8 mouse cellular contexts compared by ENCODE assay signal in genomic region chr12:51690893-51691844, GRCm38 (mm10). TPM values are rescaled to one million over a fixed set of nuclear protein-coding genes. Genes with fewer than 3 reads are reported as not detected.
A peak's percentile ranks its signal among the peaks of the same experiment; 100 is the strongest.
DNase-seq lines count a peak whose midpoint lies in the region; ATAC-seq and TF ChIP-seq lines count a peak whose summit lies in the region.

Ap4s1 (plus strand) TSS chr12:51691033.

- H3K9me3 ChIP-seq in forebrain, embryonic 12.5 days = no peaks in the 10 kb centered on the region
- no peaks in the 10 kb centered on the region for H3K9me3 ChIP-seq in heart, embryonic 16.5 days (replicated peaks; ENCODE audit: control insufficient read depth, low read length)
- no peaks in the 10 kb centered on the region for H3K9me3 ChIP-seq in liver, postnatal 0 days (ENCODE audit: low read length)
- H3K9me3 ChIP-seq in neural tube, embryonic 13.5 days = no peaks in the 10 kb centered on the region

- peak within 1 kb of the TSS; percentile 99 for H3K9ac ChIP-seq in forebrain, embryonic 12.5 days
- H3K9ac ChIP-seq in heart, embryonic 16.5 days (ENCODE audit: low read length) = peak within 1 kb of the TSS; percentile 100
- peak within 1 kb of the TSS; percentile 89 for H3K9ac ChIP-seq in liver, postnatal 0 days (replicated peaks)
- peak within 1 kb of the TSS; percentile 99 for H3K9ac ChIP-seq in neural tube, embryonic 13.5 days

- peak within 1 kb of the TSS; percentile 100 for H3K27ac ChIP-seq in forebrain, embryonic 12.5 days
- peak within 1 kb of the TSS; percentile 100 for H3K27ac ChIP-seq in heart, embryonic 16.5 days (ENCODE audit: low read length)
- H3K27ac ChIP-seq in liver, postnatal 0 days (ENCODE audit: low read depth) = peak within 1 kb of the TSS; percentile 95
- H3K27ac ChIP-seq in neural tube, embryonic 13.5 days (replicated peaks) = peak within 1 kb of the TSS; percentile 100

- TF ChIP-seq EP300 in liver, postnatal 0 days (IDR thresholded peaks at IDR 0.05; ENCODE audit: low read depth) = no peak

- H3K4me1 ChIP-seq in forebrain, embryonic 12.5 days = peaks cover 11% of the 10 kb centered on the region
- H3K4me1 ChIP-seq in heart, embryonic 16.5 days (ENCODE audit: control insufficient read depth, insufficient read depth, low read length) = peaks cover 29% of the 10 kb centered on the region
- H3K4me1 ChIP-seq in liver, postnatal 0 days (ENCODE audit: insufficient read depth) = peaks cover 22% of the 10 kb centered on the region
- peaks cover 32% of the 10 kb centered on the region for H3K4me1 ChIP-seq in neural tube, embryonic 13.5 days (replicated peaks)

- TF ChIP-seq CTCF in liver, postnatal 0 days (IDR thresholded peaks at IDR 0.05; ENCODE audit: low read depth) = no peak

- under 1% methylated on average over 89 of the region's 108 CpGs for WGBS in forebrain, embryonic 12.5 days
- under 1% methylated on average over 96 of the region's 108 CpGs for WGBS in heart, embryonic 16.5 days
- WGBS in liver, postnatal 0 days (ENCODE audit: insufficient replicate concordance) = 1% methylated on average over 92 of the region's 108 CpGs
- under 1% methylated on average over 101 of the region's 108 CpGs for WGBS in neural tube, embryonic 13.5 days

- H3K4me3 ChIP-seq in forebrain, embryonic 12.5 days (replicated peaks) = peak within 1 kb of the TSS; percentile 79
- H3K4me3 ChIP-seq in heart, embryonic 16.5 days (ENCODE audit: low read length) = peak within 1 kb of the TSS; percentile 98
- peak within 1 kb of the TSS; percentile 77 for H3K4me3 ChIP-seq in liver, postnatal 0 days (ENCODE audit: low read depth, low read length)
- peak within 1 kb of the TSS; percentile 98 for H3K4me3 ChIP-seq in neural tube, embryonic 13.5 days

- peak; percentile 57 to 62 for DNase-seq in CD8-positive naive resting alpha-beta T cell, adult 2 months (ENCODE audit: low read depth in 2 of 2, low spot score in 2 of 2)
- DNase-seq in c-Kit-positive CD71-negative TER-119-negative erythroid progenitor cells, embryonic 14.5 days (ENCODE audit: low read depth) = peak; percentile 41
- peak; percentile 63 to 85 for DNase-seq in kidney, postnatal 36 days
- peak; percentile 83 for DNase-seq in liver, postnatal 0 days
- DNase-seq in telencephalon, adult 2 months (ENCODE audit: low read depth, low spot score) = peak; percentile 28

- ATAC-seq in forebrain, embryonic 12.5 days (ENCODE audit: low FRiP score) = peak; percentile 75
- peak; percentile 58 for ATAC-seq in heart, embryonic 16.5 days (replicated peaks; ENCODE audit: extremely low read depth, insufficient read depth, low FRiP score)
- peak; percentile 56 for ATAC-seq in liver, postnatal 0 days
- peak; percentile 84 for ATAC-seq in neural tube, embryonic 13.5 days (ENCODE audit: low read depth)

- peak within 1 kb of the TSS; percentile 75 for H3K4me2 ChIP-seq in forebrain, embryonic 12.5 days
- peak within 1 kb of the TSS; percentile 70 for H3K4me2 ChIP-seq in heart, embryonic 16.5 days (ENCODE audit: low read depth, low read length)
- H3K4me2 ChIP-seq in liver, postnatal 0 days (ENCODE audit: low read depth, low read length) = peak within 1 kb of the TSS; percentile 80
- H3K4me2 ChIP-seq in neural tube, embryonic 13.5 days = peak within 1 kb of the TSS; percentile 77

- H3K27me3 ChIP-seq in forebrain, embryonic 12.5 days = no peaks in the 10 kb centered on the region
- no peaks in the 10 kb centered on the region for H3K27me3 ChIP-seq in heart, embryonic 16.5 days (ENCODE audit: control insufficient read depth, insufficient read depth, low read length)
- no peaks in the 10 kb centered on the region for H3K27me3 ChIP-seq in liver, postnatal 0 days (ENCODE audit: insufficient read depth, low read length)
- no peaks in the 10 kb centered on the region for H3K27me3 ChIP-seq in neural tube, embryonic 13.5 days

- no peaks in the 10 kb centered on the region for H3K36me3 ChIP-seq in forebrain, embryonic 12.5 days (replicated peaks)
- no peaks in the 10 kb centered on the region for H3K36me3 ChIP-seq in heart, embryonic 16.5 days (ENCODE audit: control insufficient read depth, insufficient read depth)
- H3K36me3 ChIP-seq in liver, postnatal 0 days (replicated peaks; ENCODE audit: insufficient read depth, low read length) = no peaks in the 10 kb centered on the region
- H3K36me3 ChIP-seq in neural tube, embryonic 13.5 days = no peaks in the 10 kb centered on the region

RNA-seq across cellular contexts. Expression of gene Ap4s1, which starts in this region (rescaled TPM):
- polyA plus RNA-seq in forebrain, embryonic 12.5 days (2016; fragmentation: Nextera tagmentation; extraction: Ambion mirVana) = 50.8 and 52.6 TPM in 2 replicates
- 32.5 and 38.0 TPM in 2 replicates for polyA plus RNA-seq in heart, embryonic 16.5 days (2015; fragmentation: Nextera tagmentation; extraction: Ambion mirVana)
- polyA plus RNA-seq in liver, postnatal 0 days (2015; fragmentation: Nextera tagmentation; extraction: Ambion mirVana) = 14.9 and 17.2 TPM in 2 replicates
- polyA plus RNA-seq in neural tube, embryonic 13.5 days (2015; fragmentation: Nextera tagmentation; extraction: Ambion mirVana) = 49.6 and 55.5 TPM in 2 replicates

Comparison
In these comparisons a context has a peak if more than half of its experiments do, and no peak if none do; other contexts are left out.
1. Peak in every context shown above with its lines: DNase-seq, ATAC-seq, H3K4me3 ChIP-seq and H3K27ac ChIP-seq.
2. DNase-seq: peak in every context shown above with its lines; median percentile 83 in liver, postnatal 0 days; 74 in kidney, postnatal 36 days; 60 in CD8-positive naive resting alpha-beta T cell, adult 2 months; 41 in c-Kit-positive CD71-negative TER-119-negative erythroid progenitor cells, embryonic 14.5 days; 28 in telencephalon, adult 2 months.